Mouse (Mus musculus) effector memory CD4-positive, alpha-beta T cell, adult 7 months (primary cell): ENCODE results near the gene Insm1. TPM values are rescaled to one million over a fixed set of nuclear protein-coding genes. Genes with fewer than 3 reads are reported as not detected.

Experiments
- polyA plus RNA-seq: library from polyadenylated mRNA; unstranded; fragments of 100-300 nt; shearing (Covaris generic); gene quantifications from one replicate; pipeline ENCODE4 v1.2.1, GENCODE M21; 2017

Insm1 gene
- polyA plus RNA-seq, result not detected

GRCm38 (mm10) chr2:146221076-146221928 lies at the start of gene Insm1:
Gene Insm1, plus strand, starts transcription at chr2:146221921.

